Mouse (Mus musculus): ENCODE results near the gene Actg1.

Gene Actg1

GRCm38 (mm10) chr11:120361295-120361694, 13.0 kb upstream of the Actg1 start, which contains the start of gene Fscn2:
Gene Fscn2, plus strand, starts transcription at chr11:120361534.
- in situ Hi-C loops (cut with MboI; ENCODE audit: unreplicated experiment in 2 of 2): no loop called here

DNA sequence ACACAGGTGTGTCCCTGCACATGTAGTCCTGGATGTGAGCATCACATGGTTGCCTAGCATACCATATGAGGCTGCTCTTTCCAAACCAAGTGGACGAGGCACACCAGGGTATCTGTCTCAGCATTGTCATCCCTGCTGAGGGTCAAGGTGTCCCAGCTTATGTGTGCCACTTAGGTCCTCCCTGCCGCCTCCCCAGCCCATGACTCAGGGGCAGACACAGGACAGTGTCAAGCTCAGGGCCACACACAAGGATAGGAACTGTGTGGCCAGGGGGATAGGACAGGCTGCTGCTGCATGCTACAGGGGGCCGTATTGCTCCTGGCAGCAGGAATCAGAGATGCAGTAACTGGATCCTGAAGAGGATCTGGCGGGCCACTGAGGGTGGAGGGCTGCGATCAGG, 12.4 kb upstream of the Actg1 start:
- in situ Hi-C loops (cut with MboI; ENCODE audit: unreplicated experiment in 2 of 2): no loop called here

GRCm38 (mm10) chr11:120360062-120360461, 11.7 kb upstream of the Actg1 start:
- in situ Hi-C loops (cut with MboI; ENCODE audit: unreplicated experiment in 2 of 2): no loop called here

DNA sequence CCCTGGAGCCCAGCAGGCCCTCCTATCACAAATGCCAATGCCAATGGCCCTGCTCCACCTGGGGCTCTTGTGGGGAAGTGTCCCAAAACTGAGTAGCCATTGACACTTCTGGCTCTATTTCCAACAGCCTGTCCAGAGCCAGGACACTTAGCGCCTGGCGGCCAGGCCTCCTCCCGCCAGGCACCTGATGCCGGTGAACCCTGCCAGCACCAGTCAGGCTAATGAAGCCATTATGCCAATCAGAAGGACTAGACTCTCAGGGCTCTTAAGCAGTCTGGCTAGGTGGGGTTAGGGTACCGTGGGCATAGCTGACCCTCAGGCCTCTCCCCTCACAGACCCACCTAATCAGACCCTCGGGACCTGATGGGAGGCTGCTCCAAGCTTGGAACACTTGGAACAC, 11.0 kb upstream of the Actg1 start:
- in situ Hi-C loops (cut with MboI; ENCODE audit: unreplicated experiment in 2 of 2): loop anchor here in 1 of 2 experiments (5.0 kb wide), 1 partner anchor 63 kb away; no protein-coding TSS in a partner anchor

- in situ Hi-C loops (cut with MboI; ENCODE audit: unreplicated experiment in 2 of 2): loop anchor here in 1 of 2 experiments (5.0 kb wide), 1 partner anchor 64 kb away; no protein-coding TSS in a partner anchor
These were observed 9.6 kb upstream of the Actg1 start for GRCm38 (mm10) chr11:120357791-120358401.

DNA sequence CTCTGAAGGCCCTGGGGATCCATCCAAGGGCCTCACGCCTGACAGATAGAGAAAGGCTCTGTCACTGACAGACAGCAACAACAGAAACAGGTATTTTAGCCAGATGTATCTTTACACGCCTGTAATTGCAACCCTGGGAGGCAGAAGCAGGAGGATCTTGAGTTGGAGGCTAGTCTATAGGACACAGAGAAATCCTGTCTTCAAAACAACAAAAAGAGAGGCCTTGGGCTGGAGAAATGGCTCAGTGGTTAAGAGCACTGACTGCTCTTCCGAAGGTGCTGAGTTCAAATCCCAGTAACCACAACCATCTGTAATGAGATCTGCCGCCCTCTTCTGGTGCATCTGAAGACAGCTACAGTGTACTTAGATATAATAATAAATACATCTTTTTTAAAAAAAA, 8.6 kb upstream of the Actg1 start:
- in situ Hi-C loops (cut with MboI; ENCODE audit: unreplicated experiment in 2 of 2): loop anchor here in 1 of 2 experiments (5.0 kb wide), 1 partner anchor 65 kb away; no protein-coding TSS in a partner anchor

- in situ Hi-C loops (cut with MboI; ENCODE audit: unreplicated experiment in 2 of 2): loop anchor here in 1 of 2 experiments (5.0 kb wide), 1 partner anchor 66 kb away; no protein-coding TSS in a partner anchor
These were observed 8.0 kb upstream of the Actg1 start for GRCm38 (mm10) chr11:120356319-120356840.

DNA sequence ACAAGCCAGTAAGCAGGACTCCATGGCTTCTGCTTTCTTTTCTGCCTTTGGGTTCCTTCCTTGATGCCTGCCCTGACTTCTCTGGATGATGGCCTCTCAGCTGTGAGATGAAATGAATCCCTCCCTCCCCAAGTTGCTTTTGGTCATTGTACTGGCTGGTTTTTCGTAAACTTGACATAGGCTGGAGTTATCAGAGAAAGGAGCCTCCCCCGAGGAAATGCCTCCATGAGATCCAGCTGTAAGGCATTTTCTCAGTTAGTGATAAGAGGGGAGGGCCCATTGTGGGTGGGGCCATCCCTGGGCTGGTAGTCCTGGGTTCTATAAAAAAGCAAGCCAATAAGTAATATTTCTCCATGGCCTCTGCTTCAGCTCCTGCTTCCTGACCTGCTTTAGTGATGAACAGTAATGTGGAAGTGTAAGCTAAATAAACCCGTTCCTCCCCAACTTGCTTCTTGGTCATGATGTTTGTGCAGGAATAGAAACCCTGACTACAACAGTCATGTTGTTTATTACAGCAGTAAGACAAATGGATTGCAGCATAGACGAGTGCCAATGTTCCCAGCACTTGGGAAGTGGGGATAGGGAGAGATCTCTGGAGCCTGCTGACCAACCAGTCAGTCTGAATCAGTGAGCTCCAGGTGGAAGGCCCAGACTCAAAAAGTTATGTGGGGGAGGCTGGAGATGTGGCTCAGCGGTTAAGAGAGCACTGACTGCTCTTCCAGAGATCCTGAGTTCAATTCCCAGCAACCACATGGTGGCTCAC, 7.1 kb upstream of the Actg1 start:
- in situ Hi-C loops (cut with MboI; ENCODE audit: unreplicated experiment in 2 of 2): loop anchor here in 1 of 2 experiments (5.0 kb wide), 1 partner anchor 67 kb away; no protein-coding TSS in a partner anchor

GRCm38 (mm10) chr11:120354304-120355276, 6.2 kb upstream of the Actg1 start:
- in situ Hi-C loops (cut with MboI; ENCODE audit: unreplicated experiment in 2 of 2): loop anchor here (5.0 kb wide), 1 partner anchor 68 kb away; no protein-coding TSS in a partner anchor

- in situ Hi-C loops (cut with MboI; ENCODE audit: unreplicated experiment in 2 of 2): loop anchor here in 1 of 2 experiments (5.0 kb wide), 1 partner anchor 69 kb away; no protein-coding TSS in a partner anchor
These were observed 5.4 kb upstream of the Actg1 start for GRCm38 (mm10) chr11:120353500-120354303.

DNA sequence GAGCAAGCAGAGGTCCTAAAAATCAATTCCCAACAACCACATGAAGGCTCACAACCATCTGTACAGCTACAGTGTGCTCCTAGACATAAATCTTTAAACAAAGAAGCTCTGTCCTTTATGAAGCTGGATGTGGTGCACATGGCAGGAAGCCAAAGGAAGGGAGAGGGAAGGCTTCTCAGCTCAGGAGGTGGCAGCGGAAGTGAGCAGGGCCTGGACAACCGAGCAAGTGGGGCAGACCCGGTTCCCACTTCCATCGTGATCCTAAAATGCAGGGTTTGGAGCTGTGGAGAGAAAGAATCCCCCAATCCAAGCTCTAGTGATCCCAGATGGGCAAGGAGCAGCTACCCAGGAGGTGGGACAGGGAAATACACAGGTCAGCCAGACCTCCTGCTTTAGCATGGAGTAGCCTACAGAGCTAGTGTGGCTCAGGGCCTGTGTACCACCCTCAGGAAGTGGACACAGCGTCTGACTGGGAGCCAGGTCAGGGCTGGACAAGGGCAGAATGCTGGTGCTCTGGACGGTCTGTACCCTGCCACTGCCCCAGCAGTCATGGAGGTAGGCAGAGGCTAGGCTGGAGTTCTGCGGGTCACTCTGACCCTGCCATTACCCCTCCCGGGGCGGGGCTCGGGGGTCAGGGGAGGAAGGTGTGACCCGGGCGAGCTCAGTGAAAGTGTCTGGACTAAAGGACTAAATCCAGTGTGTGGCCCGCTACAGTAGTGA, 4.4 kb upstream of the Actg1 start:
- in situ Hi-C loops (cut with MboI; ENCODE audit: unreplicated experiment in 2 of 2): loop anchor here in 1 of 2 experiments (5.0 kb wide), 1 partner anchor 70 kb away; no protein-coding TSS in a partner anchor

DNA sequence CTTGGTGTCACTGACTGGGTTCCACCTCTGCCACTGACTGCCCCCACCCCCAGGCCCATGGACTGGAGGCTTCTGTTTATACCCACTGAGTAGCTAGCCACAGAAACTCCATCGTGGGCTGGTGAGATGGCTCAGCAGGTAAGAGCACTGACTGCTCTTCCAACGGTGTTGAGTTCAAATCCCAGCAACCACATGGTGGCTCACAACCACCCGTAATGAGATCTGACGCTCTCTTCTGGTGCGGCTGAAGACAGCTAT, 3.7 kb upstream of the Actg1 start:
- in situ Hi-C loops (cut with MboI; ENCODE audit: unreplicated experiment in 2 of 2): loop anchor here in 1 of 2 experiments (5.0 kb wide), 1 partner anchor 70 kb away; no protein-coding TSS in a partner anchor

GRCm38 (mm10) chr11:120351250-120352092, 3.1 kb upstream of the Actg1 start:
- in situ Hi-C loops (cut with MboI; ENCODE audit: unreplicated experiment in 2 of 2): loop anchor here in 1 of 2 experiments (5.0 kb wide), 1 partner anchor 71 kb away; no protein-coding TSS in a partner anchor

- in situ Hi-C loops (cut with MboI; ENCODE audit: unreplicated experiment in 2 of 2): loop anchor here in 1 of 2 experiments (5.0 kb wide), 1 partner anchor 72 kb away; no protein-coding TSS in a partner anchor
These were observed 2.4 kb upstream of the Actg1 start for GRCm38 (mm10) chr11:120350711-120351110.

GRCm38 (mm10) chr11:120349986-120350702, 1.8 kb upstream of the Actg1 start:
- in situ Hi-C loops (cut with MboI; ENCODE audit: unreplicated experiment in 2 of 2): loop anchor here in 1 of 2 experiments (5.0 kb wide), 1 partner anchor 72 kb away; no protein-coding TSS in a partner anchor

- in situ Hi-C loops (cut with MboI; ENCODE audit: unreplicated experiment in 2 of 2): no loop called here
These were observed 1.1 kb upstream of the Actg1 start for GRCm38 (mm10) chr11:120349371-120349985.
